Comparison of ENCODE assay signal across 11 mouse cellular contexts in the genomic region with DNA sequence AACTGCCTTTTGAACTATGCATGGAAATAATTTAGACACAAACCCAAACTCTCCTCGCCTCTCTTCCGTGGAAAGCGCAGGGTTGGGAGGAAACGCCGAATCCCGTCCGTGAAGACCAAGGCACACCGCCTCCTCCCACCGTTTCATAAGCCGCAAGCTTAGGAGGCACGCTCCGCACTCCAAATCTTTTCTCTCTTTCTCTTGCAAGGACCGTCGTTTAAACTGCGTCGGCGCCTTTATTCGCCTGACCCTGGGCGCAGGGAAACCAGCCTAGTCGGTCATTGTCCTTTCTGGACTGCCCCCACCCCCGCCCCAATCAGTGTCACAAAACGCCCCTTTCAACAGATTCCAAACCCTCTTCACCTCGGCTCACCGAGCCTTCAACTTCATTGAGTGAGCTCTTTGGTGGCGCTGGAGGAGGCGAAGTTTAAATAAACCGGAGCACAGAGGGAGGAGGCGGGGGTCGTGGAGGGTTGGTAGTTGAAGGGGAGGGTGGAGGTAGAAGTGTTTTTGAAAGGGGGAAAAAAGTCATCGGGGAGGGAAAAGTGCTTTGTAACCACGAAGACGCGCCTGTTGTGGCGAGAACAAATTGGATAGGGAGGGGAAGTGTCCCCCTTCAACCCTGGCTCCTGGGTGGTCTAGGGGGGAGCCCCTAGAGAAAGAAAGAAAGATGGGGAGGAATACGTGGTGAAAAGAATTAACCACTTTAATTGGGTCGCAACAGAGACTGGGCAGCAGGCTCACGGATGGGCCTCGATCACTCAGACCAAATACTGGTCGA. TPM values are rescaled to one million over a fixed set of nuclear protein-coding genes. Genes with fewer than 3 reads are reported as not detected.
DNase-seq lines count a peak whose midpoint lies in the region; ATAC-seq and TF ChIP-seq lines count a peak whose summit lies in the region.
"Had no signal": no experiment of that assay in that cellular context is flagged by ENCODE, and none has a peak within 500 bp of the region (broad histone marks: within the 10 kb centered on the region; RNA-seq: fewer than 3 reads in every experiment).

No protein-coding gene starts in this region.

- no peaks in the 10 kb centered on the region for H3K9me3 ChIP-seq in heart, embryonic 10.5 days
- no peaks in the 10 kb centered on the region for H3K9me3 ChIP-seq in midbrain, embryonic 11.5 days (ENCODE audit: control insufficient read depth, low read length)
- no peaks in the 10 kb centered on the region for H3K9me3 ChIP-seq in midbrain, postnatal 0 days (ENCODE audit: low read length)
- H3K9me3 ChIP-seq in hindbrain, embryonic 13.5 days, result no peaks in the 10 kb centered on the region
- no peaks in the 10 kb centered on the region for H3K9me3 ChIP-seq in neural tube, embryonic 11.5 days (ENCODE audit: control insufficient read depth, low read length)

- peak; percentile 28 for ATAC-seq in midbrain, embryonic 11.5 days (ENCODE audit: low FRiP score)
- no peak for ATAC-seq in midbrain, postnatal 0 days (ENCODE audit: low FRiP score)
- no peak for ATAC-seq in hindbrain, embryonic 13.5 days (ENCODE audit: low FRiP score)
- ATAC-seq in neural tube, embryonic 11.5 days (ENCODE audit: insufficient read depth, low FRiP score, low TSS enrichment), result no peak
- ATAC-seq in CD4-positive, CD25-positive, alpha-beta regulatory T cell, adult 4 months, result no peak

- intact Hi-C loops in heart, postnatal 14 days (cut with DNase I), result no loop called here

- DNase-seq in heart, embryonic 10.5 days (ENCODE audit: low spot score), result peak; percentile 75
- no peak for DNase-seq in heart, postnatal 14 days
- DNase-seq in midbrain, embryonic 11.5 days (ENCODE audit: low spot score, missing footprints), result peak; percentile 96
- DNase-seq in midbrain, postnatal 0 days (ENCODE audit: low spot score), result no peak
- DNase-seq in neural tube, embryonic 11.5 days (ENCODE audit: low spot score), result peak; percentile 66
- DNase-seq in adrenal gland, postnatal 36 days, result no peak
- DNase-seq: thymus, adult 2 months had no signal

- H3K4me2 ChIP-seq in midbrain, embryonic 11.5 days, result peak overlapping the region; percentile 46
- no peak overlapping the region for H3K4me2 ChIP-seq in midbrain, postnatal 0 days (ENCODE audit: low read depth, low read length, poor library complexity, severe bottlenecking)
- no peak overlapping the region for H3K4me2 ChIP-seq in hindbrain, embryonic 13.5 days
- H3K4me2 ChIP-seq in neural tube, embryonic 11.5 days (ENCODE audit: low read depth), result peak overlapping the region; percentile 40

- peak overlapping the region; percentile 39 for H3K4me3 ChIP-seq in heart, embryonic 10.5 days
- H3K4me3 ChIP-seq in midbrain, embryonic 11.5 days (ENCODE audit: low read depth, low read length), result peak overlapping the region; percentile 31
- H3K4me3 ChIP-seq in midbrain, postnatal 0 days (ENCODE audit: low read depth, low read length), result no peak overlapping the region
- H3K4me3 ChIP-seq in hindbrain, embryonic 13.5 days, result peak overlapping the region; percentile 5; the same call in 1 of the 2 replicates
- peak overlapping the region; percentile 29 for H3K4me3 ChIP-seq in neural tube, embryonic 11.5 days (ENCODE audit: low read depth, low read length)

- H3K9ac ChIP-seq in midbrain, embryonic 11.5 days (ENCODE audit: low read length), result no peak overlapping the region
- no peak overlapping the region for H3K9ac ChIP-seq in midbrain, postnatal 0 days (replicated peaks; ENCODE audit: low read length, poor library complexity, severe bottlenecking)
- H3K9ac ChIP-seq in hindbrain, embryonic 13.5 days, result no peak overlapping the region
- H3K9ac ChIP-seq in neural tube, embryonic 11.5 days (ENCODE audit: low read length), result no peak overlapping the region

- WGBS in heart, embryonic 10.5 days, result under 1% methylated on average over 39 of the region's 39 CpGs
- under 1% methylated on average over 39 of the region's 39 CpGs for WGBS in midbrain, embryonic 11.5 days
- 2% methylated on average over 39 of the region's 39 CpGs for WGBS in midbrain, postnatal 0 days
- WGBS in hindbrain, embryonic 13.5 days, result 0% methylated on average over 39 of the region's 39 CpGs
- under 1% methylated on average over 39 of the region's 39 CpGs for WGBS in neural tube, embryonic 11.5 days

- no peak for TF ChIP-seq CTCF in midbrain, postnatal 0 days (IDR thresholded peaks at IDR 0.05)

- H3K27ac ChIP-seq in heart, embryonic 10.5 days, result no peak overlapping the region
- H3K27ac ChIP-seq in midbrain, embryonic 11.5 days (ENCODE audit: low read depth, low read length), result no peak overlapping the region
- H3K27ac ChIP-seq in midbrain, postnatal 0 days (ENCODE audit: low read depth, low read length), result no peak overlapping the region
- no peak overlapping the region for H3K27ac ChIP-seq in hindbrain, embryonic 13.5 days
- no peak overlapping the region for H3K27ac ChIP-seq in neural tube, embryonic 11.5 days (ENCODE audit: low read depth, low read length)

- peaks cover 99% of the 10 kb centered on the region for H3K27me3 ChIP-seq in heart, embryonic 10.5 days (ENCODE audit: insufficient read depth, poor library complexity, severe bottlenecking)
- H3K27me3 ChIP-seq in midbrain, embryonic 11.5 days (ENCODE audit: control insufficient read depth, insufficient read depth, low read length), result peaks cover 97% of the 10 kb centered on the region
- peaks cover 67% of the 10 kb centered on the region for H3K27me3 ChIP-seq in midbrain, postnatal 0 days (ENCODE audit: insufficient read depth, low read length)
- peaks cover 100% of the 10 kb centered on the region for H3K27me3 ChIP-seq in hindbrain, embryonic 13.5 days
- peaks cover 95% of the 10 kb centered on the region for H3K27me3 ChIP-seq in neural tube, embryonic 11.5 days (ENCODE audit: control insufficient read depth, insufficient read depth, low read length)

- H3K4me1 ChIP-seq in heart, embryonic 10.5 days, result peaks cover 15% of the 10 kb centered on the region
- peaks cover 19% of the 10 kb centered on the region for H3K4me1 ChIP-seq in midbrain, embryonic 11.5 days (ENCODE audit: control insufficient read depth, insufficient read depth, low read length)
- no peaks in the 10 kb centered on the region for H3K4me1 ChIP-seq in midbrain, postnatal 0 days (ENCODE audit: insufficient read depth, low read length)
- peaks cover 11% of the 10 kb centered on the region for H3K4me1 ChIP-seq in hindbrain, embryonic 13.5 days (replicated peaks)
- H3K4me1 ChIP-seq in neural tube, embryonic 11.5 days (ENCODE audit: control insufficient read depth, insufficient read depth, low read length), result peaks cover 12% of the 10 kb centered on the region; the same call in 1 of the 2 replicates

- H3K36me3 ChIP-seq in heart, embryonic 10.5 days, result no peaks in the 10 kb centered on the region
- no peaks in the 10 kb centered on the region for H3K36me3 ChIP-seq in midbrain, embryonic 11.5 days (ENCODE audit: control insufficient read depth, insufficient read depth, low read length)
- no peaks in the 10 kb centered on the region for H3K36me3 ChIP-seq in midbrain, postnatal 0 days (ENCODE audit: insufficient read depth, low read length)
- H3K36me3 ChIP-seq in hindbrain, embryonic 13.5 days, result no peaks in the 10 kb centered on the region
- H3K36me3 ChIP-seq in neural tube, embryonic 11.5 days (ENCODE audit: control insufficient read depth, insufficient read depth, low read length), result no peaks in the 10 kb centered on the region

RNA-seq across cellular contexts. Expression of a gene that starts 5.8 kb away (rescaled TPM):
- polyA plus RNA-seq in heart, embryonic 10.5 days (2016; fragmentation: Nextera tagmentation; extraction: Ambion mirVana), result 0.42 and 1.3 TPM in 2 replicates
- under 1 TPM; 0.38 to 0.39 TPM for total RNA-seq in heart, postnatal 14 days (2021)
- polyA plus RNA-seq in midbrain, embryonic 11.5 days (2014; fragmentation: Nextera tagmentation; extraction: Ambion mirVana), result 2.0 and 2.4 TPM in 2 replicates
- total RNA-seq in midbrain, postnatal 0 days (2014; rRNA removed), result 1.0 and 2.5 TPM in 2 replicates
- 0.44 and 0.58 TPM in 2 replicates for polyA plus RNA-seq in midbrain, postnatal 0 days (2015; fragmentation: Nextera tagmentation; extraction: Ambion mirVana)
- 0.21 and 0.28 TPM in 2 replicates for polyA plus RNA-seq in hindbrain, embryonic 13.5 days (2015; fragmentation: Nextera tagmentation; extraction: Ambion mirVana)
- 0.53 and 1.2 TPM in 2 replicates for polyA plus RNA-seq in neural tube, embryonic 11.5 days (2014; fragmentation: Nextera tagmentation; extraction: Ambion mirVana)
- total RNA-seq in adrenal gland, postnatal 36 days (2021), result 1 to 10 TPM; 1.4 to 1.7 TPM
- under 1 TPM in 1 of 2 experiments, not detected in 1; 0.16 TPM for polyA plus RNA-seq in CD4-positive, CD25-positive, alpha-beta regulatory T cell, adult 4 months (2017; shearing (Covaris generic))

RNA-seq across cellular contexts. Expression of a gene that starts 23.0 kb away (rescaled TPM):
- 0.62 TPM in 1 of 2 replicates, not detected in the other for polyA plus RNA-seq in heart, embryonic 10.5 days (2016; fragmentation: Nextera tagmentation; extraction: Ambion mirVana)
- not detected for total RNA-seq in heart, postnatal 14 days (2021)
- polyA plus RNA-seq in midbrain, embryonic 11.5 days (2014; fragmentation: Nextera tagmentation; extraction: Ambion mirVana), result 0.44 and 1.1 TPM in 2 replicates
- 0.27 TPM in 1 of 2 replicates, not detected in the other for total RNA-seq in midbrain, postnatal 0 days (2014; rRNA removed)
- polyA plus RNA-seq in midbrain, postnatal 0 days (2015; fragmentation: Nextera tagmentation; extraction: Ambion mirVana), result 0.31 and 0.39 TPM in 2 replicates
- not detected in 2 replicates for polyA plus RNA-seq in hindbrain, embryonic 13.5 days (2015; fragmentation: Nextera tagmentation; extraction: Ambion mirVana)
- not detected in 2 replicates for polyA plus RNA-seq in neural tube, embryonic 11.5 days (2014; fragmentation: Nextera tagmentation; extraction: Ambion mirVana)
- total RNA-seq in adrenal gland, postnatal 36 days (2021), result not detected
- polyA plus RNA-seq in CD4-positive, CD25-positive, alpha-beta regulatory T cell, adult 4 months (2017; shearing (Covaris generic)), result not detected
- total RNA-seq: layer of hippocampus, postnatal 25 days had no signal
- polyA plus RNA-seq: gonadal fat pad, adult 2 months had no signal

Comparison
In these comparisons a context has a peak if more than half of its experiments do, and no peak if none do; other contexts are left out.
1. DNase-seq: peak in heart, embryonic 10.5 days (single experiment), midbrain, embryonic 11.5 days (single experiment) and neural tube, embryonic 11.5 days (single experiment); none in heart, postnatal 14 days (0 of 2), midbrain, postnatal 0 days (single experiment) and adrenal gland, postnatal 36 days (0 of 2).
2. H3K4me2 ChIP-seq: peak in midbrain, embryonic 11.5 days (single experiment) and neural tube, embryonic 11.5 days (single experiment); none in midbrain, postnatal 0 days (single experiment) and hindbrain, embryonic 13.5 days (single experiment).